Mouse (Mus musculus) thymus, adult 2 months (tissue): ENCODE results near the gene Chid1. TPM values are rescaled to one million over a fixed set of nuclear protein-coding genes. Genes with fewer than 3 reads are reported as not detected.

Experiments
- DNase-seq: peaks from one replicate; pipeline ENCODE4 v3.0.0; 2021
- H3K27ac ChIP-seq: fragments of 200-500 bp; 2 replicates; pipeline ENCODE4 v1.5.1; 2012; ENCODE audit warnings: low read length, control low read depth; ENCODE audit not compliant: control insufficient read depth, insufficient read depth
- H3K27me3 ChIP-seq: fragments of 200-500 bp; 2 replicates; pipeline ENCODE4 v1.6.1; 2012; ENCODE audit warnings: mild to moderate bottlenecking, low read length, moderate library complexity, mixed read lengths; ENCODE audit not compliant: control insufficient read depth, insufficient read depth
- H3K36me3 ChIP-seq: fragments of 200-500 bp; 2 replicates; pipeline ENCODE4 v1.6.1; 2012; ENCODE audit warnings: mild to moderate bottlenecking, low read length, moderate library complexity; ENCODE audit not compliant: control insufficient read depth, insufficient read depth
- H3K4me1 ChIP-seq: fragments of 200-500 bp; replicated peaks from 2 replicates; pipeline ENCODE4 v1.6.1; 2012; ENCODE audit warnings: low read length; ENCODE audit not compliant: control insufficient read depth, insufficient read depth
- H3K4me3 ChIP-seq: fragments of 200-500 bp; 2 replicates; pipeline ENCODE4 v1.5.1; 2012; ENCODE audit warnings: mild to moderate bottlenecking, low read length, control low read depth, moderate library complexity; ENCODE audit not compliant: control insufficient read depth, insufficient read depth
- CTCF ChIP-seq: fragments of 200-500 bp; IDR thresholded peaks from 2 replicates; pipeline ENCODE4 v1.5.1; 2012; ENCODE audit warnings: mild to moderate bottlenecking, control low read depth, low read length, moderate library complexity, borderline replicate concordance; ENCODE audit not compliant: control insufficient read depth, poor library complexity, insufficient read depth; ENCODE audit errors: extremely low read depth
- POLR2A ChIP-seq: fragments of 200-500 bp; IDR thresholded peaks from 2 replicates; pipeline ENCODE4 v1.6.1; 2012; ENCODE audit warnings: mild to moderate bottlenecking, low read length, control low read depth, moderate library complexity; ENCODE audit not compliant: control insufficient read depth, poor library complexity, insufficient read depth; ENCODE audit errors: extremely low read depth
- WGBS: fragments of 180-500 bp; shearing (Covaris S2); methylation state at CpG from one replicate; pipeline ENCODE4 v1.1.7; 2018; 5-methylcytosine and 5-hydroxymethylcytosine counted together
- polyA plus RNA-seq: library from polyadenylated mRNA; depleted of rRNA; stranded (reverse); fragments of >200 nt; gene quantifications from 2 replicates; pipeline ENCODE4 v1.2.3, GENCODE M21; 2012

The Chid1 gene
- polyA plus RNA-seq, 1 experiment: 36.8 TPM

GRCm38 (mm10) chr7:141460001-141460390 is 79.7 kb downstream of the Chid1 start:
- H3K4me1 ChIP-seq: peaks cover 19% of the 10 kb centered on the region
- no peak for DNase-seq
- H3K4me3 ChIP-seq: no peak overlapping the region
- no peak for TF ChIP-seq POLR2A
- no peak for TF ChIP-seq CTCF
- peaks cover 2% of the 10 kb centered on the region; the same call in 1 of the 2 replicates for H3K27me3 ChIP-seq
- no peak overlapping the region for H3K27ac ChIP-seq
- H3K36me3 ChIP-seq: no peaks in the 10 kb centered on the region
- 90% methylated on average over 5 of the region's 5 CpGs for WGBS

DNA sequence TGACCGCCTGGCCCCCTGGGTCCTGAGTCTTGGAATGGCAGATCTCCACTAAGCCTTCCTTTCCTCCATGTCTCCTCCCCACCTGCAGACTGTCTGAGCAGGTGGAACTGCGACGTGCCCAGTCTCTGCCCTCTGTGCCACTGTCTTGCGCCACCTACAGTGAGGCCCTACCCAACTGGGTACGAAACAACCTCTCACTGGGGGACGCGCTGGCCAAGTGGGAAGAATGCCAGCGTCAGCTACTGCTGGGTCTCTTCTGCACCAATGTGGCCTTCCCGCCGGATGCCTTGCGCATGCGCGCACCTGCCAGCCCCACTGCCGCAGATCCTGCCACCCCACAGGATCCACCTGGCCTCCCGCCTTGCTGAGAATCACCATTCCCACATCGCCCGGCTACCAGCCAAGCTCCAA is 80.4 kb downstream of the Chid1 start:
- no peak overlapping the region for H3K4me3 ChIP-seq
- no peak for DNase-seq
- TF ChIP-seq CTCF (no peak), POLR2A (no peak)
- no peak overlapping the region for H3K27ac ChIP-seq
- no peaks in the 10 kb centered on the region for H3K36me3 ChIP-seq
- 97% methylated on average over 17 of the region's 17 CpGs for WGBS
- H3K27me3 ChIP-seq: peaks cover 2% of the 10 kb centered on the region; the same call in 1 of the 2 replicates
- H3K4me1 ChIP-seq: peaks cover 25% of the 10 kb centered on the region

- no peak overlapping the region for H3K4me3 ChIP-seq
- DNase-seq: no peak
- no peak for TF ChIP-seq POLR2A
- TF ChIP-seq CTCF: no peak
- no peaks in the 10 kb centered on the region for H3K36me3 ChIP-seq
- H3K27ac ChIP-seq: no peak overlapping the region
- peaks cover 26% of the 10 kb centered on the region for H3K4me1 ChIP-seq
- peaks cover 2% of the 10 kb centered on the region; the same call in 1 of the 2 replicates for H3K27me3 ChIP-seq
- 96% methylated on average over 11 of the region's 11 CpGs for WGBS
Observed at GRCm38 (mm10) chr7:141458661-141459060, 81.0 kb downstream of the Chid1 start.

DNA sequence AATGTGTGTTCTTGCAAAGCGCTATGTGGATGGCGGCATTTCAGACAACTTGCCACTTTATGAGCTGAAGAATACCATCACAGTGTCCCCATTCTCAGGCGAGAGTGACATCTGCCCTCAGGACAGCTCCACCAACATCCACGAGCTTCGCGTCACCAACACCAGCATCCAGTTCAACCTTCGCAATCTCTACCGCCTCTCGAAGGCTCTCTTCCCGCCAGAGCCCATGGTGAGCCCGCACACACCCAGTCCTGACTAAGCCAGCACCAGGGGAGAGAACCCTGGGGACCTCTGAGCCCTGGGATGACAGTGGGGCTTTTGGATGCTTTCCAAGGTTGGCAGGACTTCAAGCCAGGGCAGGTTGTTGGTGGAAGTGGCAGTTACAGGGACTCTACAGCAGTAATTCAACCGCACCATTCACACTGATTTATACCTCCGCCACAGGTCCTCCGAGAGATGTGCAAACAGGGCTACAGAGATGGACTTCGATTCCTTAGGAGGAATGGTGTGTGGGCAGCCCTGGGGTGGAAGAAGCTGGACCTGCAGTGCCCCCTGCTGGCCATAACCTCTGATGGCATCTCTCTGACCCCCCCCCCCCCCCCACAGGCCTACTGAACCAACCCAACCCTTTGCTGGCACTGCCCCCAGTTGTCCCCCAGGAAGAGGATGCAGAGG is 81.5 kb downstream of the Chid1 start:
- H3K4me3 ChIP-seq: no peak overlapping the region
- WGBS: 92% methylated on average over 15 of the region's 15 CpGs
- TF ChIP-seq CTCF: peak; percentile 75; the same call in 1 of the 2 replicates
- TF ChIP-seq POLR2A: no peak
- H3K27me3 ChIP-seq: peaks cover 2% of the 10 kb centered on the region; the same call in 1 of the 2 replicates
- H3K4me1 ChIP-seq: peaks cover 26% of the 10 kb centered on the region
- DNase-seq: peak; percentile 50
- no peaks in the 10 kb centered on the region for H3K36me3 ChIP-seq
- no peak overlapping the region for H3K27ac ChIP-seq

GRCm38 (mm10) chr7:141457236-141457635 is 82.4 kb downstream of the Chid1 start:
- no peaks in the 10 kb centered on the region for H3K36me3 ChIP-seq
- H3K27ac ChIP-seq: no peak overlapping the region
- 98% methylated on average over 14 of the region's 14 CpGs for WGBS
- TF ChIP-seq CTCF (no peak), POLR2A (no peak)
- no peak for DNase-seq
- no peak overlapping the region for H3K4me3 ChIP-seq
- peaks cover 26% of the 10 kb centered on the region for H3K4me1 ChIP-seq
- H3K27me3 ChIP-seq: peaks cover 2% of the 10 kb centered on the region; the same call in 1 of the 2 replicates

- Histone ChIP-seq H3K4me1 (peaks cover 23% of the 10 kb centered on the region), H3K27me3 (no peaks in the 10 kb centered on the region; the same call in 1 of the 2 replicates), H3K4me3 (no peak overlapping the region), H3K36me3 (no peaks in the 10 kb centered on the region), H3K27ac (no peak overlapping the region)
- no peak for TF ChIP-seq POLR2A
- TF ChIP-seq CTCF: no peak
- no peak for DNase-seq
- 91% methylated on average over 6 of the region's 6 CpGs for WGBS
Observed at GRCm38 (mm10) chr7:141456739-141457138, 82.9 kb downstream of the Chid1 start.
